Mouse (Mus musculus) testis, adult 10 weeks (tissue): ENCODE data around the gene Gm5269. TPM values are rescaled to one million over a fixed set of nuclear protein-coding genes. Genes with fewer than 3 reads are reported as not detected.

Experiments
- polyA plus RNA-seq: library from polyadenylated mRNA; stranded (reverse); fragments of 350-450 nt; fragmentation: Illumina TruSeq; extraction: RNeasy Lipid Tissue Mini Kit (QIAGEN cat#74804); gene quantifications from one replicate; pipeline ENCODE4 v1.2.3, GENCODE M21; 2014; ENCODE audit warnings: low read depth, low replicate concordance

The Gm5269 gene
- not detected for polyA plus RNA-seq

DNA sequence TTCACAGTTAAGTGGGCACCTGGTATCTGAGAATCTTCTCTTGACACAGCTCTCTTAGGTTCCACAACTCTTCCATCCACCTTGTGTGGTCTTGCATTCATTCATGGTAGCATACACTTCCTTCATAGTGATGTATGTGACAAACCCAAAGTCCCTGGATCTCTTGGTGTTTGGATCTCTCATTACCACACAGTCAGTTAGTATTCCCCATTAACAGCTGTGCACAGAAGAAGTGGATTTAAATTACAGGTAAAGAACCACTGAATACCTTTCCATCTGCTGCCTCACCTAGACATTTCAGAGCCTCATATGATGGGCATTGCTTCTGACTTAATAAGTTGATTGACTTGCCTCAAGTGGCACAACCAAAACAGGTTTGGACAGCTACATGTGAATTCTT lies at the start of gene Gm5269:
Gene Gm5269 (minus strand): TSS at position 101 of the 400 bp plus-strand sequence.

DNA sequence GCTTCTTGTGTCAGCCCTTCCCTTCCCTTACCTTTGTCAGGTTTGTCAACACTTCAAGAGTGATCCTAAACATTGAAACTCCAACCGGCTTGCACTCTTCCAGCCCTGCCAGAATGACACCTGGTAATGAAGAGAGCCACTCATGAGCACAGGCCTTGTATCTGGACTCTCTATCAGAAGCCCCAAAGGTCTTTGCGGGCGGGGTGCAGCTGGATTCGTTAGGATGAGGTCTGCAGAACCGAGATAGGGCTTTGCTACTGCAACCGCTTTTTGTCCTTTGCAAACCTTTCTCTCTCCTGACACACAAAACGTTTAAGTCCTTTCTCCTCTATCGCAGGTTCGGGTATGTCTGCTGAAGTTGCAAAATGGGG lies 36.3 kb upstream of the Gm5269 start, which contains the start of gene Slc40a1:
Gene Slc40a1 (minus strand): TSS at position 131 of the 371 bp plus-strand sequence.

Other genes with a start within 250 kb of the Gm5269 start
- 122 TPM for gene Wdr75, start 95.1 kb downstream of the Gm5269 start, polyA plus RNA-seq
- 4.4 TPM for gene Slc40a1, start 36.2 kb upstream of the Gm5269 start, polyA plus RNA-seq
- 114 TPM for gene Dnah7b, start 176.0 kb upstream of the Gm5269 start, polyA plus RNA-seq